Mouse (Mus musculus): ENCODE measurements around the gene Orm2.
A peak's percentile ranks its signal among the peaks of the same experiment; 100 is the strongest.

The Orm2 gene

DNA sequence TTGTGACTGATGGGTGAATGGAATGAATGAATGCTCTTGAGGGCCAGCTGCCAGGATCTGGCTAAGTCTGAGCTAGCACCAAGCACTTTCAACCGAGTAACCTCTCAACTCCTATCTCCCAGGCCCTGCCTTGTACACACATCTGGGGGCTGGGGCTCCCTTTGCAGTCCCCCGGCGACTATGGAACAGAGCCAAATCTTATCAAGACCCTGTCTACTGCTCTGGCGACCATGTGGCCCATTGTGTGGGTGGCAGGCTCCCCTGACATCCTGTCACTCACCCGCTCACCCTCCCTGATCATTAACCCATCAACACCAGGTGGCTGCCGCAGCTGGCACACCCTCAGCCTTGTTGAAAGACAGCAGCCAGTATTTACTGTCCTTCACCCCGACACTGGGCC lies 42.8 kb downstream of the Orm2 start:
- DNase-seq (ENCODE audit: low read depth, low spot score) = no peak

DNA sequence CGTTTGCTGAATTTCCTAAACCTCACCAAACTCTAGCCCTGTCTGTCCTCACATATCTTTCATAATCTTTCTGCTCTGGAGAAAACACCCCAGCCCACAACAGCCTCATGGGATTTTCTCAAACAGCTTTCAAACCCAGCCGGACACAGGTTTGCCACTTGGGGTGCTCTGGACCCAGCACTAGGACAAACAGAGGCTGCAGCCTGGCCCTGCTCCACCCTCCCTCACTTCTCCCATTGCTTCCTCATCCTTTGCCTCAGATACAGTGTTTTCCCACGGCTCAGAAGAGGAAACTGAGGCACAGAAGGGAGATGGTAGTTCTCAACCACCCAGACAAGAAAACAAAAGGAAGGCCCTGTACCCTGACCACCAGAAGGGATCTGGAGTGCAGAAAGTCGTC lies 43.4 kb downstream of the Orm2 start:
- DNase-seq (ENCODE audit: low read depth, low spot score) = no peak

DNA sequence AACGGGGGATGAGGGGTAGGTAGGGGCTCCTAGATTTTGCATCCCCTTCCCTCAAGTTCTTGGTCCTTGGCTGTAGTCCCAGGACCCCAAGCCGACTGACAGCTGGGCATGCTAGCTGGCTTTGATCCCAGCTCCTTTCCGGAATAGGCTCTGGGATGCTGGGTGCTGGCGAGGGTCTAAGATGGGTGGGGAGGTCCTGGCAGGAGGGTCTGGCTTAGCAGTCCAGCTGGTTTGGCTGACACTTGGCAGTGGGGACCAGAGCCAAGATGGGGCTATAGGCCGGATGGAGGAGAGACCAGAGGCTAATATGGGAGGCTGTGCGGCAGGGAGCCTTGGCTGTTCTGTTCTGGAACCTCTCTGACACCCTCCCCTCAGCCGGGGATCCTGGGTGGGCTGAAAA lies 46.0 kb downstream of the Orm2 start:
- no peak for DNase-seq (ENCODE audit: low read depth, low spot score)

DNA sequence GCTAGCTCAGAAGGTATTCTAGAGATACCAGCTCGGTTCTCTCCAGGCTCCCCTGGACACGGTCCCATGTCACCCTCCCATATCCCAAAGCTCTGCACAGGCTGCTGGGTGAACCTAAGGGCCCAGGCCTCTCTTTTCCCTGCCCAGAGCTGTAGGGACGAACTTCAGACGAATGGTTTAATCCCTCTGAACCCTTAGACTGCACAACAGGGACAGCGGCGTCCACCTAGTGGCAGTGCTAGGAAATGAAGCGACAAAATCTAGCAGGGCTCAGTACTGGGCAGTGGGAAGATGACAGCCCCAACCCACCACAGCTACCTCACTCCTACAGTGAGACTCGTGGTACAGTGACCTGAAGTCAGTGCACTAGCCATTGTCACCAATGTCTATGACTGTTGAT lies 46.4 kb downstream of the Orm2 start:
- DNase-seq (ENCODE audit: low read depth, low spot score) = peak; percentile 75

DNA sequence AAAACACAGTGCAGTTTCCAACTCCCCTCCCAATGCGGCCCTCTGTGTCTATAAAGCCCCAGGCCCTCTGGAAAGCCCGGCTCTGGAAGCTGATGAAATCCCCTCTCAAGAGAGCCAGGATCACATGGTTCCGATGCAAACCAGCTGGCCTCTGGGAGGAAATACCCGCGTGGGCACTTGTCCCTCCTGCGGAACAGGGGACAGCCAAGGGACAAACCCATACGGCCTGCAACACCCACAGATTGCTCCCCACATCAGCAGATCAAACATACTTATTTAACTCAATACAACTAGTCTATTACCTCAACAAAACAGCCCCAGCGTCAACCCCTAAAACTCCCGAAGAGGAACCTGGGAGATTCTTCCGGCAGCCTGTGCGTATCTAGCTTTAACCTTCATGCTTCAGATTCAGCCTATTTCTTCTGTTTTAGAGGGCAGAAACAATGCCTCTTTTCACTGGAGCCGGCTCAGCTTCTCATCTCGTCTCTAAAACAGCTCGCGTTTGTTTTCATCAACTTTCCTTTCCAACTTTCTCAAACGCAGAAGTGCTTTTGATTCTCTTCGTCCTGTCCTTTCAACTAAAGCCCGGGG lies 47.2 kb downstream of the Orm2 start:
- peak; percentile 27 for DNase-seq (ENCODE audit: low read depth, low spot score)

DNA sequence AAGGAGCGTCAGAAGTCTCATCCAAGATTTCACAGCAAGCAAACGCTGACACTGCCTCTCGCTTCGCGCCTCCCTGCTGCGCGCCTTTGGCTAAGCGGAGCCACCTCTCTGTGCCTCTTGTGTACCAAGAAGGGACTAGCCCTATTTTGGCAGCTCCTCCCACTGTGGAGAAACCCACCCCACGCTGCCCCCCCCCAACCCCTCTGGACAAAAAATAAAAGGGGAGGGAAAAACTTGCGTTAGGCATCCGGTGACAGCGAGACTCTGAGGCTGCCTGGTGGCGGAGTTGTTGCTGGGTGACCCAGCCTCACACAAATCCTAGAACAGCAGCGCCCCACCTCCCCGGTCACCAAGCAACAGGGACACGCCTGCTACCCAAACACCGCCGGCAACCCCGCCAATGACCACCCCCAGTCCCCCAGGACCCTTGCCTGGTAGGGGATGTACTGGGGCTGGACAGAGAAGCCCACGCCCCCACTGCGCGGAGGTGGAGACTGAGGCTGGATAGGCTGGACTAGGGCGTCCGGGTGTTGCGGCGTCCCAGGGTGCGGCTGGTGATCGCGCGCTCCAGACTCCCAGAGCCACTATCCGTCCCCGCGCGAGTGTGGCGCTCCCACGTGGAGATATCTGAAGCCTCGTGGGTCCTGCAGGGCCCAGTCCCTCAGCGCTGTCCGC lies 47.8 kb downstream of the Orm2 start:
- peak; percentile 74 for DNase-seq (ENCODE audit: low read depth, low spot score)

DNA sequence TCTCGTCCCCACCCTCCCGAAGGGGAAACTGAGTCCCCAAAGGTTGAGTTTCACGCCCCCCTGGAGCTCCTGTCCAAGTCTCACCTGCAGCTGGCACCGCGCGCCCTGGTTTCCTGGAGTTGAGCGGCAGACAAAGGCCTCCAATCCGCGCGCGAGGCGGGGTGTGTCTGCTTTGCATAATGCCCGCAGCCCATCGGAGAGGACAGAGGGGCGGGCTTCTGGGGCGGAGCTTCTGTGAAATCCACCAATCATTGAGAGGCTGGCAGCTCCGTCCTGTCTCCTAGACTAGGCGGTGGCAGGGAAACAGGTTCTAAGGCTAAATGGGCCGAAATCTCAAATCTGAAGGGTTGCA lies 48.3 kb downstream of the Orm2 start:
- peak; percentile 92 for DNase-seq (ENCODE audit: low read depth, low spot score)

DNA sequence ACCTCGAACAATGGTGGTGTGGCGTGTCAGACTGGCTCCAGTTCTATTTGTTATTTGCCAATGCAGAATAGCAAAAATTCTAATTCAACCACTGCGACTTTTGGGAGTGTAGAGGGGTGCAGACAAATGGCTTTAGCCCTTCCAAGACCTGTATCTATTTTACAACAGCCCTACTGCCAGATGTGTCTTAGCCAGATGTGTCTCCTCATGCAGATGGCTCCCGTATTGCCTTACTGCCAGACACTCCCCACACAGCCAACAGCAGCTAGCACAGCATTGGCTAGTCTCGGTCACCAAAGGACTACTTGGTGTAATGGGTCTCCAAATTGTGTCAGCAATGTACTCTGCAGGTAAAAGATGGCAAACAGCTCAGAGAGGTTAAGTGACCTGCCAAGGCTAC lies 49.0 kb downstream of the Orm2 start:
- no peak for DNase-seq (ENCODE audit: low read depth, low spot score)

DNA sequence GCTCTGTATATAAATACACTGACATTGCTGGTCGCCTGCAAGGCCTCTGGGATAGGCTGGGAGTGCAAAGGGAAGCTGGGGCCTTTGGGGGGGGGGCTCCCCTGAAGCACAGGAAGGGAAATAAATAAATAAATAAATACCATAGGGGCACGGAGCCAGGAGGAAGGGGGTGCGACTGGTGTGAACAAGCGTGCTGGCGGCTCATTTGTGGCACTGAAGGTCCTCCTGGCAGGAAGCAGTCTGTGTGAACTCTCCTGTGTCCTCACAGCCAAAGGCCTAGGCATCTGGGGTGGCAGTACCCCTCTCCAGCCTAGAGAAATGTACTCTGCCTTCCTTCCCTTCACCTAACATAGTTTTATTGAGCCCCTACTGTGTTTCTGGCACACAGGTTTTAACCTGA lies 52.7 kb downstream of the Orm2 start:
- no peak for DNase-seq (ENCODE audit: low read depth, low spot score)
